Mouse (Mus musculus) midbrain, embryonic 14.5 days (tissue): Measurements from ENCODE around the gene Fdxr. TPM values are rescaled to one million over a fixed set of nuclear protein-coding genes. Genes with fewer than 3 reads are reported as not detected.

Source experiments
- ATAC-seq: fragments of 200-750 bp; cut with Nextera tagmentation; 2 replicates; pipeline ENCODE4 v1.8.0; 2017; ENCODE audit warnings: moderate number of reproducible peaks, moderate library complexity; ENCODE audit not compliant: low FRiP score, low TSS enrichment
- DNase-seq: peaks from one replicate; pipeline ENCODE4 v3.0.0-alpha.2; 2015
- H3K27ac ChIP-seq: fragments of 300-500 bp; sonication (generic); replicated peaks from 2 replicates; pipeline ENCODE4 v1.5.1; 2014; ENCODE audit warnings: mild to moderate bottlenecking, low read depth, low read length, moderate library complexity
- H3K27me3 ChIP-seq: fragments of 300-500 bp; sonication (generic); 2 replicates; pipeline ENCODE4 v1.6.1; 2014; ENCODE audit warnings: low read length, control low read depth, mixed read lengths; ENCODE audit not compliant: control insufficient read depth, insufficient read depth
- H3K36me3 ChIP-seq: fragments of 300-500 bp; sonication (generic); 2 replicates; pipeline ENCODE4 v1.6.1; 2014; ENCODE audit warnings: low read length, control low read depth; ENCODE audit not compliant: control insufficient read depth, insufficient read depth
- H3K4me1 ChIP-seq: fragments of 300-500 bp; sonication (generic); 2 replicates; pipeline ENCODE4 v1.6.1; 2014; ENCODE audit warnings: mild to moderate bottlenecking, antibody characterized with exemption, low read length, control low read depth; ENCODE audit not compliant: control insufficient read depth, insufficient read depth
- H3K4me2 ChIP-seq: fragments of 300-500 bp; sonication (generic); 2 replicates; pipeline ENCODE4 v1.6.1; 2014; ENCODE audit warnings: mild to moderate bottlenecking, low read length, moderate library complexity
- H3K4me3 ChIP-seq: fragments of 300-500 bp; sonication (generic); replicated peaks from 2 replicates; pipeline ENCODE4 v1.5.1; 2014; ENCODE audit warnings: low read depth, low read length
- H3K9ac ChIP-seq: fragments of 300-500 bp; sonication (generic); replicated peaks from 2 replicates; pipeline ENCODE4 v1.6.1; 2014; ENCODE audit warnings: mild to moderate bottlenecking, low read length, moderate library complexity
- H3K9me3 ChIP-seq: fragments of 300-500 bp; sonication (generic); 2 replicates; pipeline ENCODE4 v1.6.1; 2016; ENCODE audit warnings: low read length, control low read depth, mixed read lengths; ENCODE audit not compliant: control insufficient read depth
- WGBS: fragments of 180-500 bp; shearing (Covaris S2); extraction: QIAGEN DNeasy Blood & Tissue Kit; methylation state at CpG from one replicate; pipeline ENCODE4 v1.1.7; 2014; 5-methylcytosine and 5-hydroxymethylcytosine counted together
- polyA plus RNA-seq: library from polyadenylated mRNA; unstranded; fragments of >200 nt; fragmentation: Nextera tagmentation; extraction: Ambion mirVana; gene quantifications from 2 replicates; pipeline ENCODE4 v1.2.1, GENCODE M21; 2014

Gene Fdxr
- polyA plus RNA-seq, 1 experiment from 2014 or later, result 15.0 TPM

DNA sequence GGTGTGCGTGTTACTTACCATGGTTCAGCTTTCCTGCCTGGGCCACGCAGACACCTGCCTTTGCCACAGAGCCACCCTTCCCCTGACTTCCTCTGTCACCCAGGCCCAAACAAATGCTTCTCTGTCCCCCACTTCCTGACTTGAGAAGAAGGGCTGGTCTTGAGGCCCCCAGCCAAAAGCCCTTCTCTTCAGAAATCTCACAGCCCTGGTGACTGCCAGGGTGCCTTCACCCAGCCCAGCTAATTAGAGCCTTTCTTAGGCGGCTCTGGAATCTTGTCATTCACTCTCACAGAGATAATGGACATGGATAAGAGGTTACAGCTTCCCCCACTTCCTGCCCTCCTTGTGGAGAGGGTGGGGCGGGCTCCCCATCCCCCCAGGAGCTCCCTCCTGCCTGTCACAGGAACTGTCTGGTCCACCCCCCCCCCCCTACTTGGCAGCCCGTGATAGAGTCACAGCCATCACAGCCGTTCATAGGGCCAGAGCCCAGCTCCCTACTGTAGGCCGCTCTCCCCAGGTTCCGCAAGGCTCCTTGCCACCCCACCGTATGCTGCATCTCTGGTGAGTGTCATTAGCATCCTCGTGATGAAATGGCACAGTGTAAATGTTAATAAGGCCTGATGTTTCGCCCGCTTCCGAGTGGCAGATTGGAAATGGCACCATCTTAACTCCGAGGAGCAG, 49.9 kb downstream of the Fdxr start:
- peak; percentile 67 for DNase-seq
- 21% methylated on average over 14 of the region's 14 CpGs for WGBS
- H3K36me3 ChIP-seq, result 0 out of 2 replicates have a peak, but pooled peaks cover 3% of the 10 kb centered on the region
- peak overlapping the region; percentile 67 for H3K27ac ChIP-seq
- no peaks in the 10 kb centered on the region for H3K27me3 ChIP-seq
- H3K9me3 ChIP-seq, result no peaks in the 10 kb centered on the region
- H3K4me2 ChIP-seq, result no peak overlapping the region
- ATAC-seq, result peak; percentile 47; the same call in 1 of the 2 replicates
- H3K9ac ChIP-seq, result no peak overlapping the region
- no peak overlapping the region for H3K4me3 ChIP-seq
- peaks cover 33% of the 10 kb centered on the region for H3K4me1 ChIP-seq

DNA sequence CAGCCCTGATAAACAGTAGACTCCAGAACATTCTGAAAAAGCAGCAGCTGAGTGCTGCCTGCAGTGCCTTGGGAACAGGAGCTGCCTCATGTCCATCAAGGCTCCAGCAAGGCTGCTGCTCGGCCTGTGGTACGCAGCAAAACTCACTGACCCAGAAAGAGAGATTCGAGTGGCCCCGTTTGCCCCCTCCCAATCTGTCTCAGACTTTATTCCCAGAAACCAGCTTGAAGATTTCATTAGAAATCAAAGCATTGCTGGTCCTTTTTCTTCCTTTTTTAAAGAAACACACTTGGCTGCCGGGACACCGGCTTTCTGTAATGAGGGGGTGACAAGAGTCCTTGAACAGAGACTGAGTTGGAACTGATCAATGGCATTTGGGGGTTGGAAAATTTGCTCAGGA, 51.5 kb downstream of the Fdxr start:
- ATAC-seq (no peak), DNase-seq (no peak)
- Histone ChIP-seq H3K27me3 (no peaks in the 10 kb centered on the region), H3K36me3 (0 out of 2 replicates have a peak, but pooled peaks cover under 1% of the 10 kb centered on the region), H3K9me3 (no peaks in the 10 kb centered on the region), H3K4me1 (peaks cover 24% of the 10 kb centered on the region), H3K27ac (0 out of 2 replicates have a peak overlapping the region, but pooled peaks have one; percentile 5), H3K4me3 (no peak overlapping the region), H3K4me2 (no peak overlapping the region), H3K9ac (0 out of 2 replicates have a peak overlapping the region, but pooled peaks have one; percentile 2)
- WGBS, result 49% methylated on average over 6 of the region's 6 CpGs

DNA sequence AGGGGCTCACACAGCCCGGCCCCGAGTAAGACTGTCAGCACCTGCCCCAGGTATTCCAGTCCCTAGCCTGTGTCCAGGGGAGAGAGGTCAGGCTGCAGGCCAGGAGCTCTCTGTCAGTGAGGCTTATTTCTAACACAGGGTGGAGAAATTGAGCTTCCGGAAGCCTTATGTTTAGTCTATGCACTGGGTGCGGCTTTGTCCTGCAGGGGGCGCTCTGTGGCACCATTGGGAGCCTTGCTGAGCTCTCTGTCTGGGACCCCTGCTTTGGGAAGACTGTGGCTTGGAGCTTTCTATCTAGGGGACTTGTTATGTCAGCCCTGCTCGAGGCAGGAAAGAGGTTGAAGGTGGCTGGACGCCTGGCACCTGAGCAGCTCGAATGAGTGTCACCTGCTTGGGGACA, 52.0 kb downstream of the Fdxr start:
- H3K9me3 ChIP-seq, result no peaks in the 10 kb centered on the region
- DNase-seq (peak; percentile 78), ATAC-seq (no peak)
- no peak overlapping the region for H3K4me3 ChIP-seq
- peaks cover 24% of the 10 kb centered on the region for H3K4me1 ChIP-seq
- H3K4me2 ChIP-seq, result no peak overlapping the region
- 44% methylated on average over 8 of the region's 8 CpGs for WGBS
- H3K36me3 ChIP-seq, result no peaks in the 10 kb centered on the region
- H3K9ac ChIP-seq, result 0 out of 2 replicates have a peak overlapping the region, but pooled peaks have one; percentile 2
- H3K27ac ChIP-seq, result 0 out of 2 replicates have a peak overlapping the region, but pooled peaks have one; percentile 5
- H3K27me3 ChIP-seq, result no peaks in the 10 kb centered on the region

DNA sequence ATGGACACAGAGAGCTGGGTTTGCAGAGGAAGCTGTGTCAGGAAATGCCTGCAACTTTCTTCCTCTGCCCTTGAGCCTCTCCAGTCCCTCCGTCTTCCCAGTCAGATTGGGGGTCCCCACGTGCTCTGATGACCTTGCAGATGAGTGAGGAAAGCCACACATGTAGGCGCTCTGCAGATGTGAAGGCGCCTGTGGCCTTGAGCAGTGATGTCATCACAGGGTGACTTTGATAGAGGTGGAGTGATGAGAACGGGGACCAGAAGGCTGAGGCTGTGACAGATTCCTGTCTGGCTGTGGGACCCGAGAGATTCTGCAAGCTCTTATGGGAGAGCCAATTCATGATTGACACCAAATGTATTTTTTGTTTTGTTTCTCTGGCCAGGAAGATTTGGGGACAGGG, 53.0 kb downstream of the Fdxr start:
- no peaks in the 10 kb centered on the region for H3K27me3 ChIP-seq
- H3K4me2 ChIP-seq, result no peak overlapping the region
- H3K4me3 ChIP-seq, result no peak overlapping the region
- DNase-seq (no peak), ATAC-seq (no peak)
- 85% methylated on average over 6 of the region's 6 CpGs for WGBS
- H3K9me3 ChIP-seq, result no peaks in the 10 kb centered on the region
- peaks cover 21% of the 10 kb centered on the region for H3K4me1 ChIP-seq
- H3K27ac ChIP-seq, result no peak overlapping the region
- no peak overlapping the region for H3K9ac ChIP-seq
- H3K36me3 ChIP-seq, result no peaks in the 10 kb centered on the region

DNA sequence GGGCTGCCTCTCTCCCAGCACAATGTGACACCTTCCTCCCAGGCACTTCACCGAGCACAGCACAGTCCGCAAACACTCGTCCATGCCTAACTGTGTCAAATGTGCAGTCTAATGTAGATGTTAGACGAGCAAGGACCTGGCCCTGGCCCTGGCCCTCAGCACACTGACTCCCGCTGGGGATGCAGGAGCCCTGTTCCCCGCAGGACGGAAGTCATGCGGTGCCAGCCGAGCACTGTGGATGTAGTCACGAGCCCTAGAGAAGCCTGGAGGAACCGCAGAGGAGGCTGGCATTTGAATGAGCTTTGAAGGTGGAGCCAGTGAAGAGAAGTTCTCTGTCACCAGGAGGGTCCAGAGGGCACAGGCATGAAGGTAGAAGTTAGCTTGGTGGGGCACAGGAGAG, 53.4 kb downstream of the Fdxr start:
- Histone ChIP-seq H3K9ac (no peak overlapping the region), H3K27me3 (no peaks in the 10 kb centered on the region), H3K4me2 (no peak overlapping the region), H3K27ac (no peak overlapping the region), H3K36me3 (no peaks in the 10 kb centered on the region), H3K4me1 (peaks cover 21% of the 10 kb centered on the region), H3K4me3 (no peak overlapping the region), H3K9me3 (no peaks in the 10 kb centered on the region)
- DNase-seq (no peak), ATAC-seq (no peak)
- WGBS, result 72% methylated on average over 11 of the region's 11 CpGs

DNA sequence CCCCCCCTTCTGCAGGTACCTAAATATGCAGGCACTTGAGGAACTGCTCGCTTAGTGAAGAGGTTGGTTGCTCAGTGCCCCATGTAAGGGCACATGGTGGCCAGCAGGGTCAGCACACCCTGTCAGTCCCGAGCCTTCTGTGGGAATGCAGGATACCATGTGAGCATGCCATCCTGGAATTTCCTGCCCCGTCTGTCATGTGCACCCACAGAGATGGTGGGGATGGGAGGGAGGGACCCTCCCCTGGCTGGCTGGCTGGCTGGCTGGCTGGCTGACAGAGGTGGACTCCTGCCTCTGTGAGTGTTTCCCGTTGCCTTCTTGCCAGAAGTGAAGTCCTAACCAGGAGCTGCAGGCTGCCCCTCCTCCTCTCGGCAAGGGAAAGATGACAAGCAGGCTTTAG, 54.3 kb downstream of the Fdxr start:
- peaks cover 18% of the 10 kb centered on the region for H3K4me1 ChIP-seq
- 55% methylated on average over 5 of the region's 5 CpGs for WGBS
- no peaks in the 10 kb centered on the region for H3K36me3 ChIP-seq

DNA sequence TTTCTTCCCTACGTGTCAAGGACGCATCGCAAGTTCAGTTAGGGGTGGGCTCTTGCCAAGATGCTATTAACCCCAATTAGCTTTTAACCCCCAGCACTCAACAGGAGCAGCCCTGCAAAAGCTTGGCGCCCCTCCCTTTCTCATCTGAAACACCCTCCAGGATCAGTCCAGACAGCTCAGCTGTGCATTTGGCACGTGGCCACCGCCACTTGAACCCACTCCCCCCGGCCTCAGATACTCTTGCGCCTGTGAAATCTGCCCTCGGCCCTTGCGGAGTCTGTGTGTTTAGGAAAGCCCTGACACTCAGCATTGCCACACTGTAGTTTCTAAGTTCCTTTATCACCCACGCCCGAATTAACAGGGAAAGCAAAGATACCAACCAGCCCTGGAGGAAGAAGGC, 54.8 kb downstream of the Fdxr start:
- Histone ChIP-seq H3K4me2 (no peak overlapping the region), H3K36me3 (no peaks in the 10 kb centered on the region), H3K4me1 (peaks cover 14% of the 10 kb centered on the region), H3K9ac (no peak overlapping the region), H3K9me3 (no peaks in the 10 kb centered on the region), H3K27me3 (no peaks in the 10 kb centered on the region), H3K4me3 (no peak overlapping the region), H3K27ac (no peak overlapping the region)
- peak; percentile 67 for DNase-seq
- WGBS, result 61% methylated on average over 12 of the region's 12 CpGs
- no peak for ATAC-seq

More for the DNA sequence above, 54.3 kb downstream of the Fdxr start:
- no peak overlapping the region for H3K27ac ChIP-seq
- no peak for ATAC-seq
- no peak overlapping the region for H3K4me2 ChIP-seq
- H3K9me3 ChIP-seq, result no peaks in the 10 kb centered on the region
- H3K27me3 ChIP-seq, result no peaks in the 10 kb centered on the region
- no peak for DNase-seq
- H3K9ac ChIP-seq, result no peak overlapping the region
- no peak overlapping the region for H3K4me3 ChIP-seq

DNA sequence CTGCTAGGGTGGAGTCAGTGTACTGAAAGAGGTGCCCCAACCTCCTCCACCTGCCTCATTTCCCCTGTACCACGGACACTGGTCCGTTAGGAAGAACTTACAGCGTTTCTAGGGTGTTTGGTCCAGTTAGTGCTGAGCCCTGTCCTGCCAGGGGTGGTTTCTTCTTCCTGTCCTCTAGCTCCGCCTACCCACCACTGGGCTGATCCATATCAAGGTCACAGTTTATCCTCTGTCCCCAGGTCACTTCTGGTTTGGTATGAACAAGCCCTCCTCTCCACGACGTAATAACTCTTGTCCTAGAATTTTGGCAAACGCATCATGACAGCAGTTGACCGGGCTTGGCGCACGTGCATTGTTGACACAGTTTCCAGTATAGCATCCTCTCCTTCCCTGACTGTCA, 57.2 kb downstream of the Fdxr start:
- Histone ChIP-seq H3K4me3 (no peak overlapping the region), H3K27ac (no peak overlapping the region), H3K9ac (no peak overlapping the region), H3K9me3 (no peaks in the 10 kb centered on the region), H3K27me3 (no peaks in the 10 kb centered on the region), H3K36me3 (no peaks in the 10 kb centered on the region), H3K4me1 (no peaks in the 10 kb centered on the region), H3K4me2 (no peak overlapping the region)
- DNase-seq (no peak), ATAC-seq (no peak)
- WGBS, result 92% methylated on average over 10 of the region's 10 CpGs

DNA sequence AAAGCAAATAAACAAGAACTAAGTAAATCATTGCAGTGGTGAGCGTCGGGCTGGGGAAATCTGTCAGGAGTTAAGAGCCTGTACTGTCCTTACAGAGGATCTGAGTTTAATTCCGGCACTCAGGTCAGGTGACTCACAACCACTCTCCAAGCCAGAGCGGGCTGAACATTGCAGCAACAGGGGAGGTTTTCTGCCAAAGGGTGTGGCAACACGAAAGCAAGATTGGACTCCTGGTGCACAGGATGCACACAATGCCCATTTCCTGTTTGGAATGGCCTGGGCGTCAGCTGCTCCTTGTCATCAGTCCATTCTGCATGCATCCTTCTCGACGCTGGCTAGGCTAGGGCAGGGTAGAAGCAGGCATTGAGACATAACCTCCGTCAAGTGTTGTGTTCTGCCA, 57.6 kb downstream of the Fdxr start:
- Histone ChIP-seq H3K9me3 (no peaks in the 10 kb centered on the region), H3K4me3 (no peak overlapping the region), H3K36me3 (no peaks in the 10 kb centered on the region), H3K27ac (no peak overlapping the region), H3K4me2 (no peak overlapping the region), H3K9ac (no peak overlapping the region), H3K4me1 (no peaks in the 10 kb centered on the region), H3K27me3 (no peaks in the 10 kb centered on the region)
- DNase-seq (no peak), ATAC-seq (no peak)
- 88% methylated on average over 9 of the region's 9 CpGs for WGBS
